Comparison of ENCODE assay signal across 12 mouse cellular contexts in the genomic region with DNA sequence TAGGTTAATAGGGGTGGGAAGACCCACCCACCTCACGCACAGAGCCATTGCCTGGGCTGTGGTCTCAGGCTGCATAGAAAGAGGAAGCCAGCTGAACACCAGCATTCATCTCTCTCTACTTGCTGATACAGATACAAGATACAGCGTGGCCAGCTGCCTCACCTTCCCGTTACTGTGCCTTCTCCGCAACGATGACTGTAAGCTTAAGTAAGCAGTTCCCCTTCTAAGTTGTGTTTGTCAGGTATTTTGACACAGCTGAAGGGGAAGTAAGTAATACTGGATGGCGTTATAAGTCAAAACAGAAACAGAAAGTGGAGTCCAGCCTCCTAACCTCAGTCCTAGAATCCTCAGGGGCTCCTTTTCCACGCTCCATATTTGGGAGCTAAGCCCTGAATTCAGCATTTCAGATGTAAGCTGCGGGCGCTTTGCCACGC. TPM values are rescaled to one million over a fixed set of nuclear protein-coding genes. Genes with fewer than 3 reads are reported as not detected.
DNase-seq lines count a peak whose midpoint lies in the region; ATAC-seq lines count a peak whose summit lies in the region.
"Had no signal": no experiment of that assay in that cellular context is flagged by ENCODE, and none has a peak within 500 bp of the region (broad histone marks: within the 10 kb centered on the region; RNA-seq: fewer than 3 reads in every experiment).

No protein-coding gene starts in this region.

- no peaks in the 10 kb centered on the region for H3K27me3 ChIP-seq in heart, embryonic 10.5 days (ENCODE audit: insufficient read depth, poor library complexity, severe bottlenecking)
- H3K27me3 ChIP-seq: kidney, embryonic 15.5 days had no signal

- peaks cover 9% of the 10 kb centered on the region; the same call in 1 of the 2 replicates for H3K4me1 ChIP-seq in heart, embryonic 10.5 days
- H3K4me1 ChIP-seq: kidney, embryonic 15.5 days had no signal

- H3K27ac ChIP-seq in heart, embryonic 10.5 days, result no peak overlapping the region
- H3K27ac ChIP-seq: kidney, embryonic 15.5 days; macrophage had no signal

- no peaks in the 10 kb centered on the region for H3K9me3 ChIP-seq in heart, embryonic 10.5 days
- H3K9me3 ChIP-seq: kidney, embryonic 15.5 days had no signal

- peak; percentile 98 to 99 for ATAC-seq in hematopoietic stem cell, adult 5-6 weeks (replicated peaks in 1 of 2; ENCODE audit: insufficient read depth in 1 of 2, low FRiP score in 2 of 2, low TSS enrichment in 1 of 2, low read depth in 1 of 2, poor library complexity in 2 of 2, severe bottlenecking in 2 of 2)

- no peak overlapping the region for H3K4me3 ChIP-seq in heart, embryonic 10.5 days
- H3K4me3 ChIP-seq: kidney, embryonic 15.5 days had no signal

- intact Hi-C loops in left cerebral cortex, postnatal 14 days (cut with DNase I), result loop anchor here (5.0 kb wide), 1 partner anchor 65 kb away; no protein-coding TSS in a partner anchor

- peak; percentile 69 for DNase-seq in 416B (ENCODE audit: low read depth)
- peak; percentile 34 for DNase-seq in CD4-positive, CD25-positive, alpha-beta regulatory T cell, adult 2 months (ENCODE audit: low read depth, low spot score)
- peak; percentile 40 to 42 for DNase-seq in monocyte, adult 2 months (ENCODE audit: low read depth in 1 of 2, low spot score in 2 of 2)
- DNase-seq in right cerebral cortex, postnatal 25 days, result no peak
- DNase-seq in left cerebral cortex, adult 8-10 months (ENCODE audit: low spot score in 2 of 2), result no peak
- DNase-seq in heart, embryonic 10.5 days (ENCODE audit: low spot score), result no peak
- DNase-seq in left cerebral cortex, postnatal 14 days (ENCODE audit: low spot score in 2 of 2), result no peak
- DNase-seq: adrenal gland, postnatal 25 days; thymus, adult 2 months had no signal

- peaks cover 13% of the 10 kb centered on the region; the same call in 1 of the 2 replicates for H3K36me3 ChIP-seq in heart, embryonic 10.5 days

- 80% methylated on average over 10 of the region's 10 CpGs for WGBS in heart, embryonic 10.5 days

RNA-seq across cellular contexts. Expression of gene Traf6, which starts 54.6 kb away (rescaled TPM):
- total RNA-seq in hematopoietic stem cell, adult 5-6 weeks (2017), result 21.7 and 23.7 TPM in 2 replicates
- total RNA-seq in left cerebral cortex, adult 8-10 months (2022), result 10 to 100 TPM; 10.9 to 14.2 (median 12.5) TPM
- polyA plus RNA-seq in heart, embryonic 10.5 days (2016; fragmentation: Nextera tagmentation; extraction: Ambion mirVana), result 8.9 and 9.0 TPM in 2 replicates
- total RNA-seq in left cerebral cortex, postnatal 14 days (2021), result 1 to 10 TPM; 9.0 to 9.3 TPM

Comparison
In these comparisons a context has a peak if more than half of its experiments do, and no peak if none do; other contexts are left out.
1. DNase-seq: peak in 416B (single experiment), CD4-positive, CD25-positive, alpha-beta regulatory T cell, adult 2 months (single experiment) and monocyte, adult 2 months (2 of 2); none in right cerebral cortex, postnatal 25 days (single experiment), left cerebral cortex, adult 8-10 months (0 of 2), heart, embryonic 10.5 days (single experiment) and left cerebral cortex, postnatal 14 days (0 of 2).